Comparison of ENCODE assay signal across 8 mouse cellular contexts in the genomic region with DNA sequence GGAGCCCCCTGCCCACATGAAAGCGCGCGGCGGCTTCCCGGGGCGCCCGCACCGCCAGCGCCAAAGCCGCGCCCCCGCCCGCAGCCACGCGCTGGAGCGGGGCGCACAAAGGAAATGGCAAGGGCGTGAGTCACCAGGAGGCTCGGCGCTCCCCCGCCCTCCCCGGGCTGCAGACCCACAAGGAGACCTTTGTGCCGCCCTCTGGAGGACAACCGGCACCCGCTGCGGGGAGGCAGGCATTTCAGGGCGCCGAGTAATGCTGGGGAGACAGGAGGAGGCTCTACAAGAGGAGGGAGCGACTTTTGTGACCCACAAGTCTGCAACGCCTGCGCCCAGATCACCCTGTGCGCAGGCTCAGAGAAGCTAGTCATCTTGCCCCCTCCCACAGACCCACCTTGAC.
DNase-seq lines count a peak whose midpoint lies in the region; ATAC-seq and TF ChIP-seq lines count a peak whose summit lies in the region.

No protein-coding gene starts in this region.

- peaks cover 20% of the 10 kb centered on the region for H3K4me1 ChIP-seq in G1E (ENCODE audit: insufficient read depth, low read depth, low read length)
- H3K4me1 ChIP-seq in forebrain, postnatal 0 days (ENCODE audit: insufficient read depth) = peaks cover 8% of the 10 kb centered on the region
- peaks cover 38% of the 10 kb centered on the region for H3K4me1 ChIP-seq in hindbrain, embryonic 10.5 days (replicated peaks)

- ATAC-seq in G1E (ENCODE audit: extremely low read depth, insufficient number of reproducible peaks, low FRiP score, poor library complexity, severe bottlenecking) = peak; percentile 85
- peak; percentile 89 for ATAC-seq in forebrain, postnatal 0 days

- DNase-seq in G1E (ENCODE audit: low spot score) = peak; percentile 84
- peak; percentile 49 for DNase-seq in cerebellum, adult 11 months
- peak; percentile 86 for DNase-seq in forebrain, postnatal 0 days
- peak; percentile 79 for DNase-seq in hindbrain, embryonic 10.5 days (ENCODE audit: low spot score)
- peak; percentile 76 to 82 for DNase-seq in layer of hippocampus, postnatal 10 days (ENCODE audit: low spot score in 2 of 2)
- peak; percentile 91 for DNase-seq in lung, postnatal 14 days
- peak; percentile 89 for DNase-seq in ovary, postnatal 36 days (ENCODE audit: low spot score)
- DNase-seq in thymus, postnatal 14 days = peak; percentile 94

- no peak for TF ChIP-seq CTCF in G1E (IDR thresholded peaks at IDR 0.05; ENCODE audit: low read depth, low read length)
- TF ChIP-seq CTCF in forebrain, postnatal 0 days (IDR thresholded peaks at IDR 0.05; ENCODE audit: low read depth) = peak; percentile 63

- H3K4me2 ChIP-seq in forebrain, postnatal 0 days (ENCODE audit: low read depth) = peak overlapping the region; percentile 99

- H3K9me3 ChIP-seq in G1E (replicated peaks) = no peaks in the 10 kb centered on the region
- H3K9me3 ChIP-seq in forebrain, postnatal 0 days (ENCODE audit: low read length) = no peaks in the 10 kb centered on the region
- no peaks in the 10 kb centered on the region for H3K9me3 ChIP-seq in hindbrain, embryonic 10.5 days

- H3K36me3 ChIP-seq in G1E (replicated peaks) = no peaks in the 10 kb centered on the region
- no peaks in the 10 kb centered on the region for H3K36me3 ChIP-seq in forebrain, postnatal 0 days (ENCODE audit: insufficient read depth)
- no peaks in the 10 kb centered on the region for H3K36me3 ChIP-seq in hindbrain, embryonic 10.5 days

- H3K4me3 ChIP-seq in G1E (ENCODE audit: low read depth, low read length) = peak overlapping the region; percentile 70
- peak overlapping the region; percentile 52 for H3K4me3 ChIP-seq in forebrain, postnatal 0 days (ENCODE audit: low read depth, low read length)
- H3K4me3 ChIP-seq in hindbrain, embryonic 10.5 days = peak overlapping the region; percentile 69

- peak overlapping the region; percentile 90 for H3K27ac ChIP-seq in forebrain, postnatal 0 days (ENCODE audit: low read depth, low read length)
- H3K27ac ChIP-seq in hindbrain, embryonic 10.5 days = peak overlapping the region; percentile 95

- H3K9ac ChIP-seq in forebrain, postnatal 0 days = peak overlapping the region; percentile 97

- peaks cover 59% of the 10 kb centered on the region for H3K27me3 ChIP-seq in G1E (ENCODE audit: insufficient read depth, low read length)
- no peaks in the 10 kb centered on the region for H3K27me3 ChIP-seq in forebrain, postnatal 0 days (ENCODE audit: insufficient read depth, low read length)
- peaks cover 99% of the 10 kb centered on the region for H3K27me3 ChIP-seq in hindbrain, embryonic 10.5 days (ENCODE audit: insufficient read depth, poor library complexity, severe bottlenecking)

- under 1% methylated on average over 32 of the region's 32 CpGs for WGBS in forebrain, postnatal 0 days
- WGBS in hindbrain, embryonic 10.5 days = under 1% methylated on average over 32 of the region's 32 CpGs

Comparison
In these comparisons a context has a peak if more than half of its experiments do, and no peak if none do; other contexts are left out.
1. Peak in every context shown above with its lines: DNase-seq, ATAC-seq, H3K4me3 ChIP-seq and H3K27ac ChIP-seq.